Mouse (Mus musculus) adrenal gland, adult 8-10 months (tissue): Measurements from ENCODE around the gene Tomm6. TPM values are rescaled to one million over a fixed set of nuclear protein-coding genes. Genes with fewer than 3 reads are reported as not detected.

Experiments used
- DNase-seq: peaks from one replicate; pipeline ENCODE4 v3.0.0; 2022
- total RNA-seq, 4 experiments: library from RNA; stranded (reverse); gene quantifications; 2 replicates each; pipeline ENCODE4 v1.2.4; 2022

The Tomm6 gene
- total RNA-seq, 4 experiments from 2014 or later: 166 to 270 (median 207) TPM

- DNase-seq: no peak
Observed at GRCm38 (mm10) chr17:47651953-47652352, 36.2 kb downstream of the Tomm6 start.

- DNase-seq: no peak
Observed at GRCm38 (mm10) chr17:47648966-47649365, 39.2 kb downstream of the Tomm6 start.

GRCm38 (mm10) chr17:47646683-47647082, 41.5 kb downstream of the Tomm6 start:
- DNase-seq: peak; percentile 32

GRCm38 (mm10) chr17:47642992-47643391, 45.2 kb downstream of the Tomm6 start:
- DNase-seq: no peak

Other genes with a start within 250 kb of the Tomm6 start
- gene Taf8, start 186.1 kb downstream of the Tomm6 start, total RNA-seq: 10 to 100 TPM; 22.8 to 29.9 (median 25.9) TPM
- 100 to 1,000 TPM; 350 to 623 (median 446) TPM for gene Ccnd3, start 183.3 kb downstream of the Tomm6 start, total RNA-seq
- 10 to 100 TPM; 17.0 to 18.6 (median 17.9) TPM for gene Bysl, start 76.9 kb downstream of the Tomm6 start, total RNA-seq
- gene Med20, start 76.8 kb downstream of the Tomm6 start, total RNA-seq: 10 to 100 TPM; 42.6 to 53.7 (median 48.3) TPM
- 1 to 10 TPM; 3.5 to 6.0 (median 5.1) TPM for gene Gm20517, start 76.8 kb downstream of the Tomm6 start, total RNA-seq
- gene Usp49, start 57.7 kb downstream of the Tomm6 start, total RNA-seq: 10 to 100 TPM in 1 of 4 experiments, 1 to 10 TPM in 3; 4.1 to 11.1 (median 6.8) TPM
- gene Frs3, start 644 bp upstream of the Tomm6 start, total RNA-seq: 10 to 100 TPM in 1 of 4 experiments, 1 to 10 TPM in 3; 3.9 to 10.5 (median 8.6) TPM
- 1 to 10 TPM in 3 of 4 experiments, under 1 TPM in 1; 0.67 to 2.2 (median 1.8) TPM for gene Gm21981, start 6.1 kb upstream of the Tomm6 start, total RNA-seq
- gene Prickle4, start 6.3 kb upstream of the Tomm6 start, total RNA-seq: 1 to 10 TPM; 2.4 to 4.5 (median 3.1) TPM
- not detected for gene Pgc, start 38.5 kb upstream of the Tomm6 start, total RNA-seq
- gene Tfeb, start 48.6 kb upstream of the Tomm6 start, total RNA-seq: 10 to 100 TPM; 17.3 to 32.1 (median 24.2) TPM
- 1 to 10 TPM; 1.2 to 3.3 (median 1.6) TPM for gene Mdfi, start 146.3 kb upstream of the Tomm6 start, total RNA-seq
- gene Foxp4, start 236.3 kb upstream of the Tomm6 start, total RNA-seq: 10 to 100 TPM; 21.5 to 39.2 (median 31.0) TPM